Mouse (Mus musculus): ENCODE data around the gene Snca. TPM values are rescaled to one million over a fixed set of nuclear protein-coding genes. Genes with fewer than 3 reads are reported as not detected.

Gene Snca
- polyA plus RNA-seq, 1 experiment from 2014 or later: 51.1 TPM

DNA sequence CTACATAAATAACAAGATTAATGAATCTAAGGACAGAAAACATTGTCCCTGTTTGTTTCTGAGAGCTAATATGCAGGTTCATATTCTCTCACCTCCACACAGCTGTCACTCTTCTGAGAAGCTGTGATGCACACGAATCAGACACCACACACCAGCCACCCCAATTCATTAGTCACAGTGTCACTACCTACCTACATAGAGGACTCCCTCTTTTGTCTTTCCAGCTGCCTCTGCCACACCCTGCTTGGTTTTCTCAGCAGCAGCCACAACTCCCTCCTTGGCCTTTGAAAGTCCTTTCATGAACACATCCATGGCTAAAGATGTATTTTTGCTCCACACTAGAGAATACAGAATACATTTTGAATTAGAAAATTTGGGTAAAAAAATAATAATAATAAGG lies 2.4 kb downstream of the Snca start:
- no peaks in the 10 kb centered on the region for H3K36me3 ChIP-seq (ENCODE audit: insufficient read depth, low read length)
- H3K27me3 ChIP-seq (replicated peaks; ENCODE audit: insufficient read depth, low read length): no peaks in the 10 kb centered on the region
- DNase-seq (ENCODE audit: low spot score) (no peak), ATAC-seq (no peak)
- WGBS: 29% methylated on average over 1 of the region's 1 CpGs
- no peaks in the 10 kb centered on the region for H3K9me3 ChIP-seq (ENCODE audit: low read length)
- H3K9ac ChIP-seq (replicated peaks; ENCODE audit: low read depth): no peak overlapping the region
- H3K27ac ChIP-seq (ENCODE audit: low read length): no peak overlapping the region
- H3K4me1 ChIP-seq (ENCODE audit: insufficient read depth, low read depth, low read length): no peaks in the 10 kb centered on the region; the same call in 1 of the 2 replicates
- H3K4me2 ChIP-seq (replicated peaks; ENCODE audit: low read depth, low read length): no peak overlapping the region
- H3K4me3 ChIP-seq (ENCODE audit: low read depth, low read length): no peak overlapping the region
- no peak for TF ChIP-seq CTCF (IDR thresholded peaks at IDR 0.05)
- TF ChIP-seq EP300 (IDR thresholded peaks at IDR 0.05): no peak

- ATAC-seq: no peak
- TF ChIP-seq EP300 (IDR thresholded peaks at IDR 0.05) (no peak), CTCF (IDR thresholded peaks at IDR 0.05) (no peak)
Measured at GRCm38 (mm10) chr6:60819272-60819671, 10.4 kb downstream of the Snca start.

GRCm38 (mm10) chr6:60813516-60813915 lies 16.1 kb downstream of the Snca start:
- H3K27ac ChIP-seq (ENCODE audit: low read length): no peak overlapping the region
- H3K4me2 ChIP-seq (replicated peaks; ENCODE audit: low read depth, low read length): no peak overlapping the region
- H3K9me3 ChIP-seq (ENCODE audit: low read length): no peaks in the 10 kb centered on the region
- TF ChIP-seq EP300 (IDR thresholded peaks at IDR 0.05) (no peak), CTCF (IDR thresholded peaks at IDR 0.05) (no peak)
- H3K9ac ChIP-seq (replicated peaks; ENCODE audit: low read depth): no peak overlapping the region
- H3K27me3 ChIP-seq (replicated peaks; ENCODE audit: insufficient read depth, low read length): no peaks in the 10 kb centered on the region
- H3K4me3 ChIP-seq (ENCODE audit: low read depth, low read length): no peak overlapping the region
- 43% methylated on average over 3 of the region's 3 CpGs for WGBS
- no peak for DNase-seq (ENCODE audit: low spot score)
- no peaks in the 10 kb centered on the region for H3K4me1 ChIP-seq (ENCODE audit: insufficient read depth, low read depth, low read length)
- ATAC-seq: no peak
- H3K36me3 ChIP-seq (ENCODE audit: insufficient read depth, low read length): no peaks in the 10 kb centered on the region

More at GRCm38 (mm10) chr6:60819272-60819671, 10.4 kb downstream of the Snca start:
- Histone ChIP-seq H3K4me2 (replicated peaks; ENCODE audit: low read depth, low read length) (no peak overlapping the region), H3K4me1 (ENCODE audit: insufficient read depth, low read depth, low read length) (no peaks in the 10 kb centered on the region), H3K27ac (ENCODE audit: low read length) (no peak overlapping the region), H3K36me3 (ENCODE audit: insufficient read depth, low read length) (no peaks in the 10 kb centered on the region), H3K9ac (replicated peaks; ENCODE audit: low read depth) (no peak overlapping the region), H3K27me3 (replicated peaks; ENCODE audit: insufficient read depth, low read length) (no peaks in the 10 kb centered on the region), H3K9me3 (ENCODE audit: low read length) (no peaks in the 10 kb centered on the region), H3K4me3 (ENCODE audit: low read depth, low read length) (no peak overlapping the region)
- 83% methylated on average over 1 of the region's 1 CpGs for WGBS
- DNase-seq (ENCODE audit: low spot score): no peak

GRCm38 (mm10) chr6:60798266-60798665 lies 31.4 kb downstream of the Snca start:
- no peak overlapping the region for H3K4me2 ChIP-seq (replicated peaks; ENCODE audit: low read depth, low read length)
- TF ChIP-seq CTCF (IDR thresholded peaks at IDR 0.05): no peak
- no peak for TF ChIP-seq EP300 (IDR thresholded peaks at IDR 0.05)
- DNase-seq (ENCODE audit: low spot score) (no peak), ATAC-seq (no peak)
- H3K9me3 ChIP-seq (ENCODE audit: low read length): no peaks in the 10 kb centered on the region
- no peaks in the 10 kb centered on the region for H3K4me1 ChIP-seq (ENCODE audit: insufficient read depth, low read depth, low read length)
- H3K27me3 ChIP-seq (replicated peaks; ENCODE audit: insufficient read depth, low read length): no peaks in the 10 kb centered on the region
- H3K27ac ChIP-seq (ENCODE audit: low read length): no peak overlapping the region
- 98% methylated on average over 1 of the region's 1 CpGs for WGBS
- H3K9ac ChIP-seq (replicated peaks; ENCODE audit: low read depth): no peak overlapping the region
- no peak overlapping the region for H3K4me3 ChIP-seq (ENCODE audit: low read depth, low read length)
- no peaks in the 10 kb centered on the region for H3K36me3 ChIP-seq (ENCODE audit: insufficient read depth, low read length)

- TF ChIP-seq EP300 (IDR thresholded peaks at IDR 0.05): no peak
- TF ChIP-seq CTCF (IDR thresholded peaks at IDR 0.05): no peak
- H3K4me2 ChIP-seq (replicated peaks; ENCODE audit: low read depth, low read length): no peak overlapping the region
- no peak for ATAC-seq
Measured at GRCm38 (mm10) chr6:60793659-60794365, 35.8 kb downstream of the Snca start.

DNA sequence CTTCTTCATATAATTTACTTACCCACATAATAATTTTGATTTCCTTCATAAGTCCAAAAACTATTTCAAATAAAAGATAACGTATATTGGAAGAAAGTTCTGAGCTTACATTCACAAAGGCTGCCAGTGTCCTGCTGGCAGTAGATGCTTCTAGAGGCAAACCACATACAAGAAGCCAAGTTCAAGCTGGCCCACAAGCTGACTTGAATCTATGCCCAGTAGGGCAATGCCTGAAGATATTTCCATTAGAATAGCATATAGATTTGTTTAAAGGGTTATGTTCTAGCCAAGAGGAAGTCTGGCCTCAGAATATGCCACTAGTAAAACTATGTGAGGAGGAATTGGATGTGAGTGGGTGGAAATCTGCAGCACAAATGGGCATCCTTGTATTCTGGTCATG lies 42.7 kb downstream of the Snca start:
- Histone ChIP-seq H3K27ac (ENCODE audit: low read length) (no peak overlapping the region), H3K36me3 (ENCODE audit: insufficient read depth, low read length) (no peaks in the 10 kb centered on the region), H3K4me3 (ENCODE audit: low read depth, low read length) (no peak overlapping the region), H3K4me2 (replicated peaks; ENCODE audit: low read depth, low read length) (no peak overlapping the region), H3K9ac (replicated peaks; ENCODE audit: low read depth) (no peak overlapping the region), H3K9me3 (ENCODE audit: low read length) (no peaks in the 10 kb centered on the region), H3K27me3 (replicated peaks; ENCODE audit: insufficient read depth, low read length) (no peaks in the 10 kb centered on the region), H3K4me1 (ENCODE audit: insufficient read depth, low read depth, low read length) (no peaks in the 10 kb centered on the region)
- TF ChIP-seq EP300 (IDR thresholded peaks at IDR 0.05) (no peak), CTCF (IDR thresholded peaks at IDR 0.05) (no peak)
- ATAC-seq: no peak
- 71% methylated on average over 1 of the region's 1 CpGs for WGBS
- no peak for DNase-seq (ENCODE audit: low spot score)

More at GRCm38 (mm10) chr6:60793659-60794365, 35.8 kb downstream of the Snca start:
- H3K9me3 ChIP-seq (ENCODE audit: low read length): no peaks in the 10 kb centered on the region
- H3K27ac ChIP-seq (ENCODE audit: low read length): no peak overlapping the region
- H3K36me3 ChIP-seq (ENCODE audit: insufficient read depth, low read length): no peaks in the 10 kb centered on the region
- WGBS: 87% methylated on average over 3 of the region's 3 CpGs
- no peak overlapping the region for H3K4me3 ChIP-seq (ENCODE audit: low read depth, low read length)
- H3K4me1 ChIP-seq (ENCODE audit: insufficient read depth, low read depth, low read length): no peaks in the 10 kb centered on the region
- H3K27me3 ChIP-seq (replicated peaks; ENCODE audit: insufficient read depth, low read length): no peaks in the 10 kb centered on the region
- H3K9ac ChIP-seq (replicated peaks; ENCODE audit: low read depth): no peak overlapping the region
- no peak for DNase-seq (ENCODE audit: low spot score)
